19 mouse cellular contexts compared by ENCODE assay signal in the genomic region with DNA sequence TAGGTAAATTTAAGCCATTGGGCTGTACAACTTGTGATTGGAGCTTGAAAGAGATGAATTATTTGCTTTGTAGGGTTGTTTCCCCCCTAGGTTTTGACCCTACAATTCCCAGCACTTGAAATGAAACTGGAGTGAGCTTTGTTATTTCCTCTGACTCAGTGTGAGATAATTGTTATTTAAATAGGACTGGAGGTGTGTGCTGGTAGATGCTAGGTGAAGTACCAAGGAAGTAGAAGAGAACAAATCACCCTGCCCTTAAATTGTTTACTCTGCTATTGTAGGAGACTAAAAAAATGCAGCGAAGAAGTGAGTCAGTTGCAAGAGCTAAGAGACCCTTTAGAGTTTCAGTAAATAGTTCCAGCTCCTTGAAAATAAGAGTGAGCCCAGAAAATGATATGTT.
"Had no signal": no experiment of that assay in that cellular context is flagged by ENCODE, and none has a peak within 500 bp of the region (broad histone marks: within the 10 kb centered on the region; RNA-seq: fewer than 3 reads in every experiment).

No protein-coding gene starts in this region.

- H3K4me2 ChIP-seq: lung, embryonic 14.5 days; midbrain, embryonic 12.5 days; neural tube, embryonic 13.5 days; neural tube, embryonic 15.5 days had no signal

- ATAC-seq: midbrain, embryonic 16.5 days had no signal

- DNase-seq: lung, adult 18-20 months; lung, embryonic 14.5 days; lung, postnatal 14 days; lung, postnatal 4 days; midbrain, embryonic 14.5 days; retina, postnatal 1 day; right cerebral cortex, adult 18-20 months; right cerebral cortex, postnatal 25 days; right cerebral cortex, postnatal 4 days; spleen, adult 18-20 months; thymus, adult 2 months; thymus, postnatal 25 days had no signal

- H3K4me1 ChIP-seq: midbrain, embryonic 10.5 days; midbrain, embryonic 12.5 days; neural tube, embryonic 13.5 days; neural tube, embryonic 15.5 days had no signal

- H3K4me3 ChIP-seq: midbrain, embryonic 10.5 days; midbrain, embryonic 12.5 days; myocyte; neural tube, embryonic 13.5 days; neural tube, embryonic 15.5 days had no signal

- H3K27me3 ChIP-seq: midbrain, embryonic 12.5 days; neural tube, embryonic 13.5 days; neural tube, embryonic 15.5 days had no signal

- H3K9ac ChIP-seq: liver, embryonic 14.5 days; lung, embryonic 14.5 days; midbrain, embryonic 12.5 days; neural tube, embryonic 13.5 days; neural tube, embryonic 15.5 days had no signal

- H3K36me3 ChIP-seq: midbrain, embryonic 10.5 days; midbrain, embryonic 12.5 days; neural tube, embryonic 13.5 days; neural tube, embryonic 15.5 days had no signal

- H3K9me3 ChIP-seq: midbrain, embryonic 10.5 days; midbrain, embryonic 12.5 days; neural tube, embryonic 13.5 days; neural tube, embryonic 15.5 days had no signal

- H3K27ac ChIP-seq: liver, embryonic 14.5 days; midbrain, embryonic 10.5 days; midbrain, embryonic 12.5 days; neural tube, embryonic 13.5 days; neural tube, embryonic 15.5 days had no signal
